Mouse (Mus musculus): ENCODE data around the gene Npb. TPM values are rescaled to one million over a fixed set of nuclear protein-coding genes. Genes with fewer than 3 reads are reported as not detected.

The Npb gene
- total RNA-seq, 1 experiment: 0.94 TPM

DNA sequence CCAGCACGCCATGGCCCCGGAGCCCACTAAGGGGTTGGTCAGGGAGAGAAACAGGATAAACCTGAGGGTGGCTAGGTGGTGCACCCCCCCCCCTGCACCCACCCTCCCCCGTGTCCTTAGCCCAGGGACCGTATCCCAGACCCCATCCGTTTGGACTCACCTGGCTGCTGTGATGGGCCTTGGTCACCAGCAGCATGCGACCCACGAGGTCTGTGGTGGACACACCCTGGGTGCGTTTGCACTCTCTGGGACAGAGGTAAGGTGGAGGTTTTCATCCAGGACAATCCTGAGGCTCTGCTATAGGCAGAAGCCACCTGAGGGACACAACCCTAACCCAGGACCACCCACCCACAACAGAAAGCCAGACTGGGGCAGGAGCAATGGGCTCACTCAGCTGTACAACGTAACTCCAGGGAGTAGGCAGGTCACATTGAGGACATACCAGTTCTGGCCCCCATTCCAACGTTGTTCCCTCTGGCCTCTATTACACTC, 5.2 kb downstream of the Npb start:
- in situ Hi-C loops (cut with MboI; ENCODE audit: low sequenced_read_pairs in 2 of 2, unreplicated experiment in 2 of 2): no loop called here
- TF ChIP-seq ZC3H11A (IDR thresholded peaks at IDR 0.05; ENCODE audit: borderline replicate concordance, low read depth, low read length) (no peak), ZNF384 (IDR thresholded peaks at IDR 0.05; ENCODE audit: low read depth, low read length) (no peak), CHD2 (IDR thresholded peaks at IDR 0.05; ENCODE audit: low read depth, low read length) (no peak), HCFC1 (IDR thresholded peaks at IDR 0.05; ENCODE audit: borderline replicate concordance, insufficient read depth, low read length) (no peak), MAFK (IDR thresholded peaks at IDR 0.05; ENCODE audit: insufficient read depth, low read depth, low read length) (no peak)

DNA sequence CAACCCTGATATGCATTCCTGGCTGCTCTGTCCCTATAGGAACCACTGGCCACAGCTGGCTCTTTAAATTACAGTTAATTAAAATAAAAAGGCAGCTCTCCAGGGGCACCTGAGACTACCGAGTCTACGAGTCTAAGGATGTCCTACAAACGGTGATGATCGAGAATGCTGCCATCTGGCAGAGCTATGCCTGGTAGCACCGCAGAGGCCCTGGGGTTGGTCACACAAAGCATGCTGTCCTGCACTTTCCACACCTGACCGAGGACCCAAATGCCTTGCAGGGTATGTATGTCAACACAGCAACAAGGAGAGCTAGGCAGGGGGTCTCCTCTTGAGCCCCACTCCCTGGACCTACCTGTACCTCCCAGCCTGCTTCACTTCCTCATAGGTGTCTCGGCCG, 5.7 kb downstream of the Npb start:
- no peak for DNase-seq (ENCODE audit: low read depth, low spot score)
- in situ Hi-C loops (cut with MboI; ENCODE audit: low sequenced_read_pairs in 2 of 2, unreplicated experiment in 2 of 2): no loop called here
- TF ChIP-seq MAFK (IDR thresholded peaks at IDR 0.05; ENCODE audit: insufficient read depth, low read depth, low read length) (no peak), ZC3H11A (IDR thresholded peaks at IDR 0.05; ENCODE audit: borderline replicate concordance, low read depth, low read length) (no peak), CHD2 (IDR thresholded peaks at IDR 0.05; ENCODE audit: low read depth, low read length) (no peak), HCFC1 (IDR thresholded peaks at IDR 0.05; ENCODE audit: borderline replicate concordance, insufficient read depth, low read length) (no peak)
- H3K9ac ChIP-seq (ENCODE audit: insufficient read depth, low read depth, low read length, poor library complexity, severe bottlenecking): no peak overlapping the region
- no peak overlapping the region for H3K27ac ChIP-seq (ENCODE audit: insufficient read depth, low read depth, low read length, poor library complexity, severe bottlenecking)
- no peaks in the 10 kb centered on the region for H3K9me3 ChIP-seq (ENCODE audit: control insufficient read depth, insufficient read depth, low read depth, low read length)
- no peak overlapping the region for H3K4me3 ChIP-seq (ENCODE audit: insufficient read depth in 1 of 2, low read depth in 1 of 2, low read length in 2 of 2, poor library complexity in 1 of 2, severe bottlenecking in 1 of 2)
- H3K4me1 ChIP-seq (ENCODE audit: control insufficient read depth in 2 of 2, insufficient read depth in 2 of 2, low read length in 2 of 2, poor library complexity in 1 of 2): peaks cover 8 to 26% of the 10 kb centered on the region in 2 experiments; a peak in 3 of 4 replicates
- H3K36me3 ChIP-seq (ENCODE audit: control insufficient read depth, insufficient read depth, low read length, poor library complexity, severe bottlenecking): peaks cover 38% of the 10 kb centered on the region

More for the DNA sequence above, 5.2 kb downstream of the Npb start:
- no peak overlapping the region for H3K27ac ChIP-seq (ENCODE audit: insufficient read depth, low read depth, low read length, poor library complexity, severe bottlenecking)
- H3K9ac ChIP-seq (ENCODE audit: insufficient read depth, low read depth, low read length, poor library complexity, severe bottlenecking): no peak overlapping the region
- peaks cover 38% of the 10 kb centered on the region for H3K36me3 ChIP-seq (ENCODE audit: control insufficient read depth, insufficient read depth, low read length, poor library complexity, severe bottlenecking)
- H3K4me1 ChIP-seq (ENCODE audit: control insufficient read depth in 2 of 2, insufficient read depth in 2 of 2, low read length in 2 of 2, poor library complexity in 1 of 2): peaks cover 6 to 29% of the 10 kb centered on the region in 2 experiments; a peak in 3 of 4 replicates
- H3K9me3 ChIP-seq (ENCODE audit: control insufficient read depth, insufficient read depth, low read depth, low read length): no peaks in the 10 kb centered on the region
- H3K4me3 ChIP-seq (ENCODE audit: insufficient read depth in 1 of 2, low read depth in 1 of 2, low read length in 2 of 2, poor library complexity in 1 of 2, severe bottlenecking in 1 of 2): no peak overlapping the region
- DNase-seq (ENCODE audit: low read depth, low spot score): no peak

DNA sequence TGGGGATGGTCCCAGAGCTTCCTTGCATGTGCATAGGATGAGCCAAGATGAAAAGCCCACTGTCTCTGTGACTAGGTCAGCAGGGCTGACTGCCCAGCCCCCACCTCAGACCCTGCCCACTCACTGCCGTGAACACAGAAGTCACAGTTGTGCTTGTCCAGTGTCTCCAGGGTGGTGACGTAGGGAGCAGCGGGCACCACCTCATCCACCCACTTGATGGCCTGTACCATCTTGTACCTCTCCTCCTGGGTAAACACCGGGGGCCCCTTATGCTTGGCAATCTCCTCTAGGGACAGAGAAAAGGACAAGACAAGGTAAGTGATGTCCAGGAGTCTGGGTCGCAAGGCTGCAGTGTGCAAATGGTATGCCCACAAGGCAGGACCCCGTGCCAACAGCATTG, 6.9 kb downstream of the Npb start:
- Histone ChIP-seq H3K36me3 (ENCODE audit: control insufficient read depth, insufficient read depth, low read length, poor library complexity, severe bottlenecking) (peaks cover 42% of the 10 kb centered on the region), H3K4me3 (ENCODE audit: insufficient read depth in 1 of 2, low read depth in 1 of 2, low read length in 2 of 2, poor library complexity in 1 of 2, severe bottlenecking in 1 of 2) (no peak overlapping the region)

DNA sequence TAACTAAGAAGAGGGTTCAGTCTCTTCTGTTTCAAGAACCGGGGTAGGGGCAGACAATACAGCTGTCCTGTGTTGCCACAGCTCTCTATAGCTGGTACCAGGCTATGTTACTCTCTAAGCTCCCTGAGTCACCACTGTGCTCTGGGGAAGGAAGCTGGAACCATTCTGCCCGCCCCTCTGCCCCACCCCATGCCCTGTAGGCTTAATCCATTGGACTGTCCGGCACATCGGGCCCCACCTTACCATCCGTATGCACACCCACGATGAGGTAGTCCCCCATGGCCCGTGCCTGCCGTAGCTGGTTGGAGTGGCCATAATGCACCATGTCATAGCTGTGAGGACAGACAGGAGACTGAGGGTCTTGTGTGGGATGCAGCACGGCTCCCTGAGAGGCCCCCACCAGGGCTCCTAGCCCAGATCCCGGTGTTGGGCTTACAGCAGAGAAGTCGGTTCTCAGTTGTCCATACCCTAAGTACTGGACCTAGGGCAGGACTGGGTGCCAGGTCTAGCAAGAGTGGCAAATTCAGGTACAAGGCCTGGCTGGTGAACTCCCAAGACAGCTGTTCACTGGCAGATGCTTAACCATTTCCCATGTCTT, 7.4 kb downstream of the Npb start:
- Histone ChIP-seq H3K9me3 (ENCODE audit: control insufficient read depth, insufficient read depth, low read depth, low read length) (no peaks in the 10 kb centered on the region), H3K27ac (ENCODE audit: insufficient read depth, low read depth, low read length, poor library complexity, severe bottlenecking) (no peak overlapping the region), H3K9ac (ENCODE audit: insufficient read depth, low read depth, low read length, poor library complexity, severe bottlenecking) (0 out of 2 replicates have a peak overlapping the region, but pooled peaks have one; percentile 17), H3K36me3 (ENCODE audit: control insufficient read depth, insufficient read depth, low read length, poor library complexity, severe bottlenecking) (peaks cover 39% of the 10 kb centered on the region), H3K4me1 (ENCODE audit: control insufficient read depth in 2 of 2, insufficient read depth in 2 of 2, low read length in 2 of 2, poor library complexity in 1 of 2) (peaks cover 8 to 27% of the 10 kb centered on the region in 2 experiments; a peak in 2 of 4 replicates), H3K4me3 (ENCODE audit: insufficient read depth in 1 of 2, low read depth in 1 of 2, low read length in 2 of 2, poor library complexity in 1 of 2, severe bottlenecking in 1 of 2) (no peak overlapping the region)
- TF ChIP-seq MAFK (IDR thresholded peaks at IDR 0.05; ENCODE audit: insufficient read depth, low read depth, low read length): no peak
- TF ChIP-seq ZC3H11A (IDR thresholded peaks at IDR 0.05; ENCODE audit: borderline replicate concordance, low read depth, low read length): no peak
- TF ChIP-seq CHD2 (IDR thresholded peaks at IDR 0.05; ENCODE audit: low read depth, low read length): no peak
- TF ChIP-seq HCFC1 (IDR thresholded peaks at IDR 0.05; ENCODE audit: borderline replicate concordance, insufficient read depth, low read length): no peak
- TF ChIP-seq ZNF384 (IDR thresholded peaks at IDR 0.05; ENCODE audit: low read depth, low read length): no peak
- in situ Hi-C loops (cut with MboI; ENCODE audit: low sequenced_read_pairs in 2 of 2, unreplicated experiment in 2 of 2): no loop called here
- no peak for DNase-seq (ENCODE audit: low read depth, low spot score)

More for the DNA sequence above, 6.9 kb downstream of the Npb start:
- no peak for DNase-seq (ENCODE audit: low read depth, low spot score)
- H3K9me3 ChIP-seq (ENCODE audit: control insufficient read depth, insufficient read depth, low read depth, low read length): no peaks in the 10 kb centered on the region
- H3K27ac ChIP-seq (ENCODE audit: insufficient read depth, low read depth, low read length, poor library complexity, severe bottlenecking): no peak overlapping the region
- no peak overlapping the region for H3K9ac ChIP-seq (ENCODE audit: insufficient read depth, low read depth, low read length, poor library complexity, severe bottlenecking)
- TF ChIP-seq MAFK (IDR thresholded peaks at IDR 0.05; ENCODE audit: insufficient read depth, low read depth, low read length) (no peak), ZC3H11A (IDR thresholded peaks at IDR 0.05; ENCODE audit: borderline replicate concordance, low read depth, low read length) (no peak), HCFC1 (IDR thresholded peaks at IDR 0.05; ENCODE audit: borderline replicate concordance, insufficient read depth, low read length) (no peak), CHD2 (IDR thresholded peaks at IDR 0.05; ENCODE audit: low read depth, low read length) (no peak), ZNF384 (IDR thresholded peaks at IDR 0.05; ENCODE audit: low read depth, low read length) (no peak)
- in situ Hi-C loops (cut with MboI; ENCODE audit: low sequenced_read_pairs in 2 of 2, unreplicated experiment in 2 of 2): no loop called here
- H3K4me1 ChIP-seq (ENCODE audit: control insufficient read depth in 2 of 2, insufficient read depth in 2 of 2, low read length in 2 of 2, poor library complexity in 1 of 2): peaks cover 8 to 24% of the 10 kb centered on the region in 2 experiments; a peak in 2 of 4 replicates
